Mouse (Mus musculus): ENCODE measurements around the gene Cdk5rap3. TPM values are rescaled to one million over a fixed set of nuclear protein-coding genes. Genes with fewer than 3 reads are reported as not detected.

The Cdk5rap3 gene
- polyA plus RNA-seq, 1 experiment from 2014 or later: 91.2 TPM

DNA sequence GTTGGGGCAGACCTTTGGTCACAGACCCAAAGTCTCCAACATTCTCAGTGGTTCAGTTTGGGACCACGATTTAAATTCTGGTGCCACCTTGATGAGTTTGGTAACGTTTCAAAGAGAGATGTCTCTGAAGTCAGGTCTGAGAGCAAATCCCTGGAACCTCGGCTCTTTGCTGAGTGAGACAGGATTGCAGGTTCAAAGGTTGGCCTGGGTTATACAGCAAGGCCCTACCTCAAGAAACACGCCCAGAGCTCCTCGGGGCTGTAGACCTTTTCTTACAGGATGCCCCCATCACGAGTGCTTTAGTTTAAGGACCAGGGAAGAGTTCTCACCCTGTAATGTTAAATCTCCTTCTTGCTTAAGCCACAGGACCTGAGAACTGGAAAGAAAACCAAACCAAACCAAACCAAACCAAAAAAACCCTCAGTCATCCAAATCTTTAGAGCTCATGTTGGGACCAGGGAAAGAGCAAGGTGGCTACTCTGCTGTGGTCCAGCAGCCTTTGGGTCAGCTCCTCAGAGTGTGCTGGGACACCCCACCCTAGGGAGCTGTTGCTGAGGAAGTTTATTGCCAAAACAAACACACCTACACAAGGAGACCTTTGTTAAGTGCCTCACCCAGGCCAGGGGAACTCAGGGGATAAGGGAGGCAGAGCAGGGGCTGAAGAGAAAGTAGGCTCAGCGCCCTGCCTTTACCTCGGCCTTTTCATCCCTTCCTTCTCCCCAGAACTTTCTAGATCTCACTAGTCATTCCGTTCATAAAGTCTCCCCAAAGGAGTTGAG lies 19.8 kb upstream of the Cdk5rap3 start:
- Histone ChIP-seq H3K4me1 (ENCODE audit: control insufficient read depth, insufficient read depth, low read length) (no peaks in the 10 kb centered on the region), H3K27ac (ENCODE audit: low read depth, low read length) (no peak overlapping the region), H3K4me2 (ENCODE audit: low read length) (no peak overlapping the region), H3K36me3 (ENCODE audit: control insufficient read depth, insufficient read depth, low read length) (no peaks in the 10 kb centered on the region), H3K27me3 (replicated peaks; ENCODE audit: control insufficient read depth, insufficient read depth, low read length) (no peaks in the 10 kb centered on the region), H3K9me3 (replicated peaks; ENCODE audit: control insufficient read depth, low read length) (no peaks in the 10 kb centered on the region), H3K4me3 (ENCODE audit: low read depth, low read length) (no peak overlapping the region), H3K9ac (ENCODE audit: low read length) (no peak overlapping the region)
- ATAC-seq (no peak), DNase-seq (ENCODE audit: low spot score) (no peak)
- WGBS: 87% methylated on average over 9 of the region's 9 CpGs

DNA sequence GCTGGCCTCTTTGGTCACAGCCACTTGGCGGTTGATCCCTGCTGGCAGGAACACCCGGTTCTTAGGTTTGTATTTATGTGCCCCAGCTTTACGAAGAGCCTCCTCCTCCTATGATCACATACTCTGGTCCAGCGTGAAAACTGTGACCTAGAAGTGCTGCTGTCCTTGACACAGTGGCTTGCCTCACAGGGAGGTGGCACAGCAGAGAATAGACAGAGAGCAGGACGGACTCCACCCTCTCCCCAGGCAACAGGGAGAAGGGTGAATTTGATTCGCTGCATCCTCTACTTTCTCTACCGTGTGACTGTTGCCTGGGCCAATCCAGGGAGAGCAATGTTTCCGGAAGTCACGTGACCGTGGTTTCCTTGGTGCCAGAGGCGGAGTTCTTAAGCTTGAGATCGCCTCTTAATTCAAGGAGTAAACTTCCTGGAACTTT lies 18.6 kb upstream of the Cdk5rap3 start:
- Histone ChIP-seq H3K9ac (ENCODE audit: low read length) (no peak overlapping the region), H3K4me1 (ENCODE audit: control insufficient read depth, insufficient read depth, low read length) (no peaks in the 10 kb centered on the region), H3K4me2 (ENCODE audit: low read length) (peak overlapping the region; percentile 33), H3K27me3 (replicated peaks; ENCODE audit: control insufficient read depth, insufficient read depth, low read length) (0 out of 2 replicates have a peak, but pooled peaks cover under 1% of the 10 kb centered on the region), H3K4me3 (ENCODE audit: low read depth, low read length) (no peak overlapping the region), H3K9me3 (replicated peaks; ENCODE audit: control insufficient read depth, low read length) (no peaks in the 10 kb centered on the region), H3K27ac (ENCODE audit: low read depth, low read length) (no peak overlapping the region), H3K36me3 (ENCODE audit: control insufficient read depth, insufficient read depth, low read length) (no peaks in the 10 kb centered on the region)
- WGBS: 26% methylated on average over 12 of the region's 12 CpGs
- peak; percentile 75 for ATAC-seq
- peak; percentile 71 for DNase-seq (ENCODE audit: low spot score)

DNA sequence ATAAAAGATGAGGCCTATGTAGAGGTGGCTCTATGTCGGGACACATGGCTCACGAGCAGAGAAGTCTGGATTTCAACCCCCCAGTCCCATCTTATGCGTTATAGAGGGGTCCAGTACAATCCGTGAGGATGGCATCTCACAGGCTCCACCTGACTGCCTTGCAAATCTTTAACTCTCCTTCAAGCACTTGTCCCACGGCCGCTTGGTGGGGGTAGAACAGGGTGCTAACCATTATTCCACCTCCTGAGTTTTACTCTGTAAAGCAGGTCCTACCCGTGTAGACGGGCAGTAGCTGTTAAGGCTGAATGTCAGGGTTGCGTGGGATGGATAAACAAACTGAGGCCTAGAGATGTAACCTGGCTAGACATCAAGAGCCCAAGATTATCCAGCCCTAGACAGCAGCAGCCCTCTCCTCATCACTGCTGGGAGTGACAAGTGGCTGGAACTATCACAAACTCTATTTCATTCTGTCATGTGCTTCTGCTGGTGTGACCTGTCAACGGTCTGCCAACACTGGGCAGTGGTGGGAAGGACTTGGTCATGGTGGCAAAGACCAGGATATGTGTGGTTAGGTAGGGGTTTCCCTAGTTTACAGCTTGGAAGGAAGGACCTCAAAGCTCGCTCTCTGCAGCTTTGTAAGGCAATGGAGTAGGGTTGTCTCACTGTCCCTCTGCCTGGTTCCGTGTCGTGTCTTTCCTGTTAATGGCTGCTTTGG lies 17.4 kb upstream of the Cdk5rap3 start:
- Histone ChIP-seq H3K9ac (ENCODE audit: low read length) (no peak overlapping the region), H3K4me1 (ENCODE audit: control insufficient read depth, insufficient read depth, low read length) (no peaks in the 10 kb centered on the region), H3K36me3 (ENCODE audit: control insufficient read depth, insufficient read depth, low read length) (no peaks in the 10 kb centered on the region), H3K4me2 (ENCODE audit: low read length) (no peak overlapping the region), H3K9me3 (replicated peaks; ENCODE audit: control insufficient read depth, low read length) (no peaks in the 10 kb centered on the region), H3K27me3 (replicated peaks; ENCODE audit: control insufficient read depth, insufficient read depth, low read length) (0 out of 2 replicates have a peak, but pooled peaks cover 3% of the 10 kb centered on the region), H3K4me3 (ENCODE audit: low read depth, low read length) (no peak overlapping the region), H3K27ac (ENCODE audit: low read depth, low read length) (no peak overlapping the region)
- DNase-seq (ENCODE audit: low spot score) (no peak), ATAC-seq (no peak)
- WGBS: 89% methylated on average over 13 of the region's 13 CpGs

DNA sequence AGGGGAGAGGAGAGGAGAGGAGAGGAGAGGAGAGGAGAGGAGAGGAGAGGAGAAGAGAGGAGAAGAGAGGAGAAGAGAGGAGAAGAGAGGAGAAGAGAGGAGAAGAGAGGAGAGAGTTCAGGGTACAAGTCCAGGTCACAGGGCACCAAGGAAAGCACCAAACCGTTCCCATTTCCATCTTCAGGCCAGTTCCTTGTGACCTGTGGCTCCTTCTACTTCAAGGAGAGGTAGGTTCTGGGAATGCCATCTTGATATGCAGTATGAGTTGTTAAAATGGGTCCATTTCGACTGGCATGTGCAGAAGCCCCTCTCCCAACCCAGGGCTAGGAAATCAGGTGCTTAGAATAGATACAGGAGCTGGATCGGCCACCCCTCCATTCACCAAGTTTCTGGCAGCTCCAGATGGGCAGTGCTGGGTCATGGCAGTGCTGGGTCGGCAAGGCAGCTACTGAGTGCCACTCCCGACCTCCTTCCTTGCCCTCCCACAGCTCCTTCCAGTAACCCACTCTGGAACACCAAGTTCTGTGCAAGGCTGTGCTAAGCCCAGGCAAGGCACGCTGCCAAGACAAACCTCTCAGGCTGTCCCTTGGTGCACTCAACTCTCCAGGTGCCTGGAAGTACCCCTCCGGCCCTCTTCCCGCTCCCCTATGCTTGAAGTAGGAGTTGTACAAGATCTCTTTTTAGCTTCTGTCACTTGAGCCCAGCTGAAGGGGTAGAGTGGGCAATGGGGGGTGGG lies 15.2 kb upstream of the Cdk5rap3 start:
- H3K9me3 ChIP-seq (replicated peaks; ENCODE audit: control insufficient read depth, low read length): no peaks in the 10 kb centered on the region
- no peak for DNase-seq (ENCODE audit: low spot score)
- WGBS: 64% methylated on average over 8 of the region's 8 CpGs
- H3K4me1 ChIP-seq (ENCODE audit: control insufficient read depth, insufficient read depth, low read length): no peaks in the 10 kb centered on the region
- 0 out of 2 replicates have a peak, but pooled peaks cover 3% of the 10 kb centered on the region for H3K27me3 ChIP-seq (replicated peaks; ENCODE audit: control insufficient read depth, insufficient read depth, low read length)
- H3K4me3 ChIP-seq (ENCODE audit: low read depth, low read length): no peak overlapping the region
- H3K27ac ChIP-seq (ENCODE audit: low read depth, low read length): no peak overlapping the region
- no peak overlapping the region for H3K9ac ChIP-seq (ENCODE audit: low read length)
- H3K36me3 ChIP-seq (ENCODE audit: control insufficient read depth, insufficient read depth, low read length): no peaks in the 10 kb centered on the region
- no peak for ATAC-seq
- H3K4me2 ChIP-seq (ENCODE audit: low read length): no peak overlapping the region

DNA sequence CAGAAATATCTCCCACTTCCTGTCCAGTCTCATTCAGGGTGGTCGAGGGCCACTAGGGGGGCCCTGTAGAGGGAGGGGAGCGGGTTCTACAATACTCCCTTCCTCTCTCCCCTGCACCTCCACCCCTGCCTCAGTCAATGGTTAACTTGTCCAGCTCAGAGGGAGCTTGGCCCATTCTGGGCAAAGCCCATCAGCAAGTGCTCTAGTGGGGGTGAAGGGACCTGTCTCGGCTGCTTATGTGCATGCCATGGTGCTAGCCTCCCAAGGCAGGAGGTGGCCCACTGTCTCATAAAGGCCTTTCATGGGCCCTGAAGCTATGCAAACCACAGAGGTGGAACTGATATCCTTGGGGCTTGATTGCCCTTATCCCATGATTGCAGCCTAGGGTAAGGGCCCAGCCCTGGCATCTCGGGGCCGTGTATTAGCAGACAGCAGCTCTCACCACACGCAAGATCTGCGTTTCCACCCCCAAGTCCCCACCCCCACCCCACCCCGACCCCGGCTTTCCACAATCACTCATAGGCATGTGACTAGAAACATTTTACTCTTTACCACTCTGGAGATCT lies 13.6 kb upstream of the Cdk5rap3 start:
- DNase-seq (ENCODE audit: low spot score): no peak
- H3K27ac ChIP-seq (ENCODE audit: low read depth, low read length): no peak overlapping the region
- H3K4me2 ChIP-seq (ENCODE audit: low read length): no peak overlapping the region
- H3K4me3 ChIP-seq (ENCODE audit: low read depth, low read length): no peak overlapping the region
- ATAC-seq: no peak
- WGBS: 74% methylated on average over 9 of the region's 9 CpGs
- no peaks in the 10 kb centered on the region for H3K9me3 ChIP-seq (replicated peaks; ENCODE audit: control insufficient read depth, low read length)
- H3K27me3 ChIP-seq (replicated peaks; ENCODE audit: control insufficient read depth, insufficient read depth, low read length): 0 out of 2 replicates have a peak, but pooled peaks cover 3% of the 10 kb centered on the region
- no peak overlapping the region for H3K9ac ChIP-seq (ENCODE audit: low read length)
- H3K36me3 ChIP-seq (ENCODE audit: control insufficient read depth, insufficient read depth, low read length): no peaks in the 10 kb centered on the region
- no peaks in the 10 kb centered on the region for H3K4me1 ChIP-seq (ENCODE audit: control insufficient read depth, insufficient read depth, low read length)

DNA sequence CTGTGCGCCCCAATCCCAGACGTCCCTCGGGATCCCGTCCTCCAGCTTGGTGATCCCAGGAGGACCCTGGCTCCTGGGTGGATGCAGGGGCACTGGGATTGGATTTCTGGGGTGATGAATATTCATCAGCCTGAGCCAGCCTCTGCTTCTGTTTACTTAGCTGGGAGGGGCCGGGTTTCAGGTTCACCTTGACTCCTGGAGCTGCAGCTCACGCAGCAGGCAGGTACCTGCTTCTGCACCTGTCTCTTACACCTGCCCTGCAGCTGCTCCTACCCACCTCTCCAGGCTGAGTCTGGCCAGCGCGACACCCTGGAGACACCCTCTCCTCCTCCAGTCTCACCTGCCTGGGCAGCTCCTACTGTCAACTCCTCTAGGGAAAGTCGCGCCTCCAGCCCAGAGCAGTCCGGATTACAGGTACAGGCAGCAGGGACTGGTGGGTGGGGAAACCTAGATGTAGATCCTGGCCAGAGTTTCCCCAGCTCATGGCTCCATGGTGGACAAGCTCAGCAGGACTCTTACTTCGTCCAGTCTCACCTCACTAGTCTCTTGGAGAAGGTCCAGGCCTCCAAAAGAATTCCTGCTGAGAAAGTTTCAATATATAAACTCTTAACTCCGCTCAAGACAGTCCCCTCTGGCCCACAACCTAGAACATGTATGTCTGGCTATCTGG lies 12.9 kb upstream of the Cdk5rap3 start:
- Histone ChIP-seq H3K4me1 (ENCODE audit: control insufficient read depth, insufficient read depth, low read length) (no peaks in the 10 kb centered on the region), H3K4me3 (ENCODE audit: low read depth, low read length) (no peak overlapping the region), H3K4me2 (ENCODE audit: low read length) (no peak overlapping the region), H3K9ac (ENCODE audit: low read length) (no peak overlapping the region), H3K36me3 (ENCODE audit: control insufficient read depth, insufficient read depth, low read length) (no peaks in the 10 kb centered on the region), H3K27me3 (replicated peaks; ENCODE audit: control insufficient read depth, insufficient read depth, low read length) (0 out of 2 replicates have a peak, but pooled peaks cover 3% of the 10 kb centered on the region), H3K27ac (ENCODE audit: low read depth, low read length) (no peak overlapping the region), H3K9me3 (replicated peaks; ENCODE audit: control insufficient read depth, low read length) (no peaks in the 10 kb centered on the region)
- no peak for ATAC-seq
- no peak for DNase-seq (ENCODE audit: low spot score)
- 15% methylated on average over 13 of the region's 13 CpGs for WGBS

DNA sequence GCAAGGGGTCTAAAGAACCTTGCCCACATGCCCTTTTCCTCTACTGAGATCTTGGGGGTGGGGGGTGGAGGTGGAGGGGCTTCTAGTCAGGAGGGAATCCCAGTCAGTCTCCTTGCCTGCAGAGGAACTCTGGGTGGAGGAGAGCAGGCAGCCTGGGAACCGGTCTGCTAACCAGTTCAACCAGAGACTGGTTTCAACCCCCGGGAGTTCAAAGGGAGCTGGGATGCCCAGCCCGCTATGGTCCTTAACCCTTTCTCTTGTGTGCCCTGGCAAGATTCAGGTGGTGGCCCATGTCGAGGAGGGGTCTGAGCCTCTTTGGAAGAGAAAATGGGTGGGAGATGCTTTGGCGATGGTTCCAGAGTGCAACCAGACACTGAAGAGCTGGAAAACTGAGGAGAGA lies 12.4 kb upstream of the Cdk5rap3 start:
- Histone ChIP-seq H3K27ac (ENCODE audit: low read depth, low read length) (no peak overlapping the region), H3K9ac (ENCODE audit: low read length) (no peak overlapping the region), H3K27me3 (replicated peaks; ENCODE audit: control insufficient read depth, insufficient read depth, low read length) (0 out of 2 replicates have a peak, but pooled peaks cover 3% of the 10 kb centered on the region), H3K36me3 (ENCODE audit: control insufficient read depth, insufficient read depth, low read length) (no peaks in the 10 kb centered on the region), H3K9me3 (replicated peaks; ENCODE audit: control insufficient read depth, low read length) (no peaks in the 10 kb centered on the region), H3K4me1 (ENCODE audit: control insufficient read depth, insufficient read depth, low read length) (no peaks in the 10 kb centered on the region), H3K4me3 (ENCODE audit: low read depth, low read length) (no peak overlapping the region), H3K4me2 (ENCODE audit: low read length) (no peak overlapping the region)
- no peak for DNase-seq (ENCODE audit: low spot score)
- WGBS: 6% methylated on average over 5 of the region's 5 CpGs
- no peak for ATAC-seq

DNA sequence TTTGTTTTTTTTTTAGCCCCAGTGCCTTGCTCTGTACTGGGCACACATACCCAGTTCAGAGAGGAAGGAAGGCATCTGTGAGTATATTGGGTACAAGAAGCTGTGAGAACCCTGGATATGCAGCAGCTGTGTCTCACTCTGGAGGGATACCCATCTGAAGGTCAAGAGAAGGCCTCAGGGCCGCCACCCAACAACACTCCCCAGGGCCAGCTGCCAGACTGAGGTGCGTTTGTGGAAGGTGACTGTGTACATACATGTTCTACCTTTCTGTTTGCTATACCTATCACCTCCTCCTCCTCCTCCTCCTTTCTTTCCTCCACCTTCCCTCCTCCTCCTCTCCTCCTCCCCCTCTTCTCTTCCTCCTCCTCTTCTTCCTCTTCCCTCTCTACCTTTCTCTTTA lies 11.8 kb upstream of the Cdk5rap3 start, which contains the start of gene Prr15l:
TSS of gene Prr15l (plus strand) at position 17 of the 400 bp plus-strand sequence.
- no peak within 1 kb of the TSS for H3K27ac ChIP-seq (ENCODE audit: low read depth, low read length)
- H3K4me1 ChIP-seq (ENCODE audit: control insufficient read depth, insufficient read depth, low read length): no peaks in the 10 kb centered on the region
- H3K4me3 ChIP-seq (ENCODE audit: low read depth, low read length): no peak within 1 kb of the TSS
- H3K36me3 ChIP-seq (ENCODE audit: control insufficient read depth, insufficient read depth, low read length): no peaks in the 10 kb centered on the region
- DNase-seq (ENCODE audit: low spot score): no peak
- no peaks in the 10 kb centered on the region for H3K9me3 ChIP-seq (replicated peaks; ENCODE audit: control insufficient read depth, low read length)
- ATAC-seq: no peak
- H3K4me2 ChIP-seq (ENCODE audit: low read length): no peak within 1 kb of the TSS
- H3K27me3 ChIP-seq (replicated peaks; ENCODE audit: control insufficient read depth, insufficient read depth, low read length): 0 out of 2 replicates have a peak, but pooled peaks cover 3% of the 10 kb centered on the region
- 65% methylated on average over 2 of the region's 2 CpGs for WGBS
- no peak within 1 kb of the TSS for H3K9ac ChIP-seq (ENCODE audit: low read length)
